Mouse (Mus musculus) midbrain, embryonic 14.5 days (tissue): ENCODE measurements around the gene Ecsit. TPM values are rescaled to one million over a fixed set of nuclear protein-coding genes. Genes with fewer than 3 reads are reported as not detected.

Experiments used
- ATAC-seq: fragments of 200-750 bp; cut with Nextera tagmentation; 2 replicates; pipeline ENCODE4 v1.8.0; 2017; ENCODE audit warnings: moderate number of reproducible peaks, moderate library complexity; ENCODE audit not compliant: low FRiP score, low TSS enrichment
- DNase-seq: peaks from one replicate; pipeline ENCODE4 v3.0.0-alpha.2; 2015
- H3K27ac ChIP-seq: fragments of 300-500 bp; sonication (generic); replicated peaks from 2 replicates; pipeline ENCODE4 v1.5.1; 2014; ENCODE audit warnings: mild to moderate bottlenecking, low read depth, low read length, moderate library complexity
- H3K27me3 ChIP-seq: fragments of 300-500 bp; sonication (generic); 2 replicates; pipeline ENCODE4 v1.6.1; 2014; ENCODE audit warnings: low read length, control low read depth, mixed read lengths; ENCODE audit not compliant: control insufficient read depth, insufficient read depth
- H3K36me3 ChIP-seq: fragments of 300-500 bp; sonication (generic); 2 replicates; pipeline ENCODE4 v1.6.1; 2014; ENCODE audit warnings: low read length, control low read depth; ENCODE audit not compliant: control insufficient read depth, insufficient read depth
- H3K4me1 ChIP-seq: fragments of 300-500 bp; sonication (generic); 2 replicates; pipeline ENCODE4 v1.6.1; 2014; ENCODE audit warnings: mild to moderate bottlenecking, antibody characterized with exemption, low read length, control low read depth; ENCODE audit not compliant: control insufficient read depth, insufficient read depth
- H3K4me2 ChIP-seq: fragments of 300-500 bp; sonication (generic); 2 replicates; pipeline ENCODE4 v1.6.1; 2014; ENCODE audit warnings: mild to moderate bottlenecking, low read length, moderate library complexity
- H3K4me3 ChIP-seq: fragments of 300-500 bp; sonication (generic); replicated peaks from 2 replicates; pipeline ENCODE4 v1.5.1; 2014; ENCODE audit warnings: low read depth, low read length
- H3K9ac ChIP-seq: fragments of 300-500 bp; sonication (generic); replicated peaks from 2 replicates; pipeline ENCODE4 v1.6.1; 2014; ENCODE audit warnings: mild to moderate bottlenecking, low read length, moderate library complexity
- H3K9me3 ChIP-seq: fragments of 300-500 bp; sonication (generic); 2 replicates; pipeline ENCODE4 v1.6.1; 2016; ENCODE audit warnings: low read length, control low read depth, mixed read lengths; ENCODE audit not compliant: control insufficient read depth
- WGBS: fragments of 180-500 bp; shearing (Covaris S2); extraction: QIAGEN DNeasy Blood & Tissue Kit; methylation state at CpG from one replicate; pipeline ENCODE4 v1.1.7; 2014; 5-methylcytosine and 5-hydroxymethylcytosine counted together
- polyA plus RNA-seq: library from polyadenylated mRNA; unstranded; fragments of >200 nt; fragmentation: Nextera tagmentation; extraction: Ambion mirVana; gene quantifications from 2 replicates; pipeline ENCODE4 v1.2.1, GENCODE M21; 2014

Ecsit gene
- polyA plus RNA-seq, 1 experiment from 2014 or later = 48.5 TPM

DNA sequence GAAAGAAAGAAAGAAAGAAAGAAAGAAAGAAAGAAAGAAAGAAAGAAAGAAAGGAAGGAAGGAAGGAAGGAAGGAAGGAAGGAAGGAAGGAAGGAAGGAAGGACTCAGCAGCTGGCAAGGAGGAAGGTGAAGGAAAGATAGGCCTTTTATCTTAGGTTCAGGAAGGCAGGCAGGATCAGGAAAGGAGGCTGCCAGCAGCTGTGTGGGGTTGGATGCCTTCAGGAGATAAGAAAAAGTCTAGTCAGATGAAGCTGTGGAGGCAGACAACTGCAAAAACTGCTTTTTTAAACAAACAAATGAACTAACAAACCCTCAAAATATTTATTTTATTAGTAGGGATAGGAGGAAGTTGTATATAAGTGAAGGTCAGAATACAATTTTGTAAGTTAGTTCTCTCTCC, 36.3 kb upstream of the Ecsit start:
- Histone ChIP-seq H3K36me3 (no peaks in the 10 kb centered on the region), H3K4me2 (no peak overlapping the region), H3K4me1 (peaks cover 6% of the 10 kb centered on the region), H3K4me3 (no peak overlapping the region), H3K9ac (no peak overlapping the region), H3K9me3 (no peaks in the 10 kb centered on the region), H3K27ac (no peak overlapping the region), H3K27me3 (no peaks in the 10 kb centered on the region)
- DNase-seq = no peak
- ATAC-seq = no peak

GRCm38 (mm10) chr9:22119543-22119942, 34.3 kb upstream of the Ecsit start:
- WGBS = 93% methylated on average over 4 of the region's 4 CpGs
- H3K27ac ChIP-seq = no peak overlapping the region
- H3K4me1 ChIP-seq = peaks cover 16% of the 10 kb centered on the region
- DNase-seq (no peak), ATAC-seq (no peak)
- no peaks in the 10 kb centered on the region for H3K27me3 ChIP-seq
- H3K4me3 ChIP-seq = no peak overlapping the region
- H3K9ac ChIP-seq = no peak overlapping the region
- no peaks in the 10 kb centered on the region for H3K36me3 ChIP-seq
- no peaks in the 10 kb centered on the region for H3K9me3 ChIP-seq
- no peak overlapping the region for H3K4me2 ChIP-seq

- H3K27ac ChIP-seq = no peak overlapping the region
- peak overlapping the region; percentile 79; the same call in 1 of the 2 replicates for H3K9ac ChIP-seq
- no peaks in the 10 kb centered on the region for H3K27me3 ChIP-seq
- ATAC-seq = no peak
- WGBS = 46% methylated on average over 10 of the region's 10 CpGs
- peak overlapping the region; percentile 87 for H3K4me3 ChIP-seq
- peak; percentile 76 for DNase-seq
- peaks cover 16% of the 10 kb centered on the region for H3K4me1 ChIP-seq
- peak overlapping the region; percentile 90 for H3K4me2 ChIP-seq
- H3K36me3 ChIP-seq = peaks cover 9% of the 10 kb centered on the region
- H3K9me3 ChIP-seq = no peaks in the 10 kb centered on the region
These were observed 32.7 kb upstream of the Ecsit start for GRCm38 (mm10) chr9:22117754-22118456.

DNA sequence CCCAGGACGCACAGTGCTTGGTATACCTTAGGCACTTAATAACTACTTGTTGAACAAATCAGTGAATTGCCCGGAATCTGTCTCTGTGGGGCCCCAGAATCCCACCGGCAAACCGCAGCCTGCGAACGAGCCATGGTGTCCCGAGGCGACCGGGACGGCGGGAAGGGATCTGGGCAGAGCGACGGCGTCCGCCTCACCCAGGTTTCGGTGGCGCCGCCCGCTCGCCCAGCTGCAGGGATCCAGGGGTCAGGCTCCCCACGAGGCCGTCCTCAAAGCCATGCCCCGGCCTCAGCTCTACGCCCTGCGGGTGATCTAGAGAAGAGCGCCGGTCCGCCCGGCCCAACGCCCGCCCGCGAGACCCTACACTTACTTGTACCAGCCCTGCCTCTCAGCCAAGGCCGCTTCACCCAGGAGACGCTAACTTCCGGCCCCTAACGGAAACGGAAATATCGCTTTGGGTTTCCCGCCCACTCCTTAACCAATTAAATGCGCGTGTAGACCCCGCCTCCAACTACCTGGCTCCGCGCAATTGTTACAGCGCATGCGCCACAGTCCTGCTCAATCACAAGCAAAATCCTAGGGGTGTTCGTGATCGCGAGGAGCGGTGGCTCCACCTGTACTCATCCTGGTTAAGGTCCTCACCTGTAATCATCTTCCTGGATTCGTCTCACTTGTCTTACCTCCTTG, 31.6 kb upstream of the Ecsit start, which contains the start of gene Elof1:
TSS of gene Elof1 (minus strand) at position 433 of the 687 bp plus-strand sequence.
- WGBS = under 1% methylated on average over 52 of the region's 52 CpGs
- Histone ChIP-seq H3K27ac (peak within 1 kb of the TSS; percentile 70), H3K9me3 (no peaks in the 10 kb centered on the region), H3K27me3 (no peaks in the 10 kb centered on the region), H3K4me1 (peaks cover 16% of the 10 kb centered on the region), H3K4me2 (peak within 1 kb of the TSS; percentile 90), H3K4me3 (peak within 1 kb of the TSS; percentile 87), H3K9ac (peak within 1 kb of the TSS; percentile 79), H3K36me3 (peaks cover 19% of the 10 kb centered on the region)
- ATAC-seq = peak; percentile 96
- DNase-seq = peak; percentile 99

- Histone ChIP-seq H3K9ac (peak overlapping the region; percentile 79), H3K4me1 (peaks cover 16% of the 10 kb centered on the region), H3K27me3 (no peaks in the 10 kb centered on the region), H3K4me3 (peak overlapping the region; percentile 87), H3K27ac (no peak overlapping the region), H3K36me3 (peaks cover 26% of the 10 kb centered on the region), H3K4me2 (peak overlapping the region; percentile 90), H3K9me3 (no peaks in the 10 kb centered on the region)
- WGBS = 16% methylated on average over 15 of the region's 15 CpGs
- DNase-seq (peak; percentile 16), ATAC-seq (no peak)
These were observed 30.8 kb upstream of the Ecsit start for GRCm38 (mm10) chr9:22116086-22116485.

GRCm38 (mm10) chr9:22115635-22116034, 30.4 kb upstream of the Ecsit start:
- H3K27me3 ChIP-seq = no peaks in the 10 kb centered on the region
- H3K9ac ChIP-seq = peak overlapping the region; percentile 79; the same call in 1 of the 2 replicates
- H3K27ac ChIP-seq = no peak overlapping the region
- H3K36me3 ChIP-seq = peaks cover 30% of the 10 kb centered on the region
- H3K4me2 ChIP-seq = peak overlapping the region; percentile 90
- H3K9me3 ChIP-seq = no peaks in the 10 kb centered on the region
- peak overlapping the region; percentile 87 for H3K4me3 ChIP-seq
- no peak for DNase-seq
- H3K4me1 ChIP-seq = peaks cover 16% of the 10 kb centered on the region
- no peak for ATAC-seq
- WGBS = 91% methylated on average over 4 of the region's 4 CpGs

- H3K4me2 ChIP-seq = no peak overlapping the region
- no peaks in the 10 kb centered on the region for H3K4me1 ChIP-seq
- peaks cover 35% of the 10 kb centered on the region for H3K36me3 ChIP-seq
- WGBS = 92% methylated on average over 9 of the region's 9 CpGs
- H3K9me3 ChIP-seq = no peaks in the 10 kb centered on the region
- no peak overlapping the region for H3K9ac ChIP-seq
- no peak overlapping the region for H3K27ac ChIP-seq
- no peak overlapping the region for H3K4me3 ChIP-seq
- H3K27me3 ChIP-seq = no peaks in the 10 kb centered on the region
- DNase-seq (no peak), ATAC-seq (no peak)
These were observed 23.0 kb upstream of the Ecsit start for GRCm38 (mm10) chr9:22108194-22108593.

GRCm38 (mm10) chr9:22099922-22100321, 14.7 kb upstream of the Ecsit start:
- Histone ChIP-seq H3K27me3 (peaks cover 21% of the 10 kb centered on the region), H3K9ac (no peak overlapping the region), H3K27ac (no peak overlapping the region), H3K4me3 (no peak overlapping the region), H3K36me3 (no peaks in the 10 kb centered on the region), H3K9me3 (no peaks in the 10 kb centered on the region), H3K4me2 (no peak overlapping the region), H3K4me1 (0 out of 2 replicates have a peak, but pooled peaks cover 4% of the 10 kb centered on the region)
- ATAC-seq (no peak), DNase-seq (no peak)
- WGBS = 7% methylated on average over 18 of the region's 18 CpGs
